Mouse (Mus musculus): Measurements from ENCODE around the gene Psd4. TPM values are rescaled to one million over a fixed set of nuclear protein-coding genes. Genes with fewer than 3 reads are reported as not detected.

Gene Psd4
- polyA plus RNA-seq (2015; fragmentation: Nextera tagmentation; extraction: Ambion mirVana): 3.9 and 5.9 TPM in 2 replicates

- no peaks in the 10 kb centered on the region for H3K9me3 ChIP-seq (replicated peaks; ENCODE audit: control insufficient read depth, low read length)
- peak within 1 kb of the TSS; percentile 79 for H3K4me2 ChIP-seq (ENCODE audit: low read depth, low read length)
- H3K4me1 ChIP-seq (ENCODE audit: control insufficient read depth, insufficient read depth, low read length): peaks cover 8% of the 10 kb centered on the region
- H3K9ac ChIP-seq (ENCODE audit: low read length): peak within 1 kb of the TSS; percentile 60
- no peak within 1 kb of the TSS for H3K27ac ChIP-seq (ENCODE audit: low read length)
- no peaks in the 10 kb centered on the region for H3K36me3 ChIP-seq (ENCODE audit: control insufficient read depth, insufficient read depth)
- peaks cover 2% of the 10 kb centered on the region; the same call in 1 of the 2 replicates for H3K27me3 ChIP-seq (ENCODE audit: control insufficient read depth, insufficient read depth, low read length)
- H3K4me3 ChIP-seq (ENCODE audit: low read length): peak within 1 kb of the TSS; percentile 52
- ATAC-seq (replicated peaks; ENCODE audit: extremely low read depth, insufficient read depth, low FRiP score): peak; percentile 85
- 4% methylated on average over 47 of the region's 47 CpGs for WGBS
Measured at GRCm38 (mm10) chr2:24367030-24367894, at the start of gene Psd4. Gene Psd4, plus strand, starts transcription at chr2:24367580.

- Histone ChIP-seq H3K9me3 (replicated peaks; ENCODE audit: control insufficient read depth, low read length) (no peaks in the 10 kb centered on the region), H3K4me3 (ENCODE audit: low read length) (no peak overlapping the region), H3K27ac (ENCODE audit: low read length) (no peak overlapping the region), H3K4me1 (ENCODE audit: control insufficient read depth, insufficient read depth, low read length) (no peaks in the 10 kb centered on the region), H3K36me3 (ENCODE audit: control insufficient read depth, insufficient read depth) (no peaks in the 10 kb centered on the region), H3K9ac (ENCODE audit: low read length) (no peak overlapping the region), H3K27me3 (ENCODE audit: control insufficient read depth, insufficient read depth, low read length) (no peaks in the 10 kb centered on the region), H3K4me2 (ENCODE audit: low read depth, low read length) (no peak overlapping the region)
- 45% methylated on average over 4 of the region's 4 CpGs for WGBS
- no peak for ATAC-seq (replicated peaks; ENCODE audit: extremely low read depth, insufficient read depth, low FRiP score)
Measured at GRCm38 (mm10) chr2:24317919-24318598, 49.3 kb upstream of the Psd4 start.

GRCm38 (mm10) chr2:24335333-24335732 is 32.0 kb upstream of the Psd4 start:
- H3K27me3 ChIP-seq (ENCODE audit: control insufficient read depth, insufficient read depth, low read length): no peaks in the 10 kb centered on the region
- no peak for ATAC-seq (replicated peaks; ENCODE audit: extremely low read depth, insufficient read depth, low FRiP score)
- no peak overlapping the region for H3K4me2 ChIP-seq (ENCODE audit: low read depth, low read length)
- H3K4me1 ChIP-seq (ENCODE audit: control insufficient read depth, insufficient read depth, low read length): peaks cover 5% of the 10 kb centered on the region
- no peak overlapping the region for H3K9ac ChIP-seq (ENCODE audit: low read length)
- 39% methylated on average over 3 of the region's 3 CpGs for WGBS
- no peak overlapping the region for H3K4me3 ChIP-seq (ENCODE audit: low read length)
- no peak overlapping the region for H3K27ac ChIP-seq (ENCODE audit: low read length)
- H3K9me3 ChIP-seq (replicated peaks; ENCODE audit: control insufficient read depth, low read length): no peaks in the 10 kb centered on the region
- no peaks in the 10 kb centered on the region for H3K36me3 ChIP-seq (ENCODE audit: control insufficient read depth, insufficient read depth)

GRCm38 (mm10) chr2:24336545-24336944 is 30.8 kb upstream of the Psd4 start, which contains the start of gene Il1rn:
Gene Il1rn, plus strand, starts transcription at chr2:24336853.
- 76% methylated on average over 2 of the region's 2 CpGs for WGBS
- Histone ChIP-seq H3K27me3 (ENCODE audit: control insufficient read depth, insufficient read depth, low read length) (no peaks in the 10 kb centered on the region), H3K36me3 (ENCODE audit: control insufficient read depth, insufficient read depth) (no peaks in the 10 kb centered on the region), H3K4me2 (ENCODE audit: low read depth, low read length) (no peak within 1 kb of the TSS), H3K27ac (ENCODE audit: low read length) (no peak within 1 kb of the TSS), H3K4me3 (ENCODE audit: low read length) (no peak within 1 kb of the TSS), H3K4me1 (ENCODE audit: control insufficient read depth, insufficient read depth, low read length) (peaks cover 5% of the 10 kb centered on the region), H3K9ac (ENCODE audit: low read length) (no peak within 1 kb of the TSS), H3K9me3 (replicated peaks; ENCODE audit: control insufficient read depth, low read length) (no peaks in the 10 kb centered on the region)
- ATAC-seq (replicated peaks; ENCODE audit: extremely low read depth, insufficient read depth, low FRiP score): no peak

GRCm38 (mm10) chr2:24341395-24341885 is 25.9 kb upstream of the Psd4 start:
- Histone ChIP-seq H3K9me3 (replicated peaks; ENCODE audit: control insufficient read depth, low read length) (no peaks in the 10 kb centered on the region), H3K27ac (ENCODE audit: low read length) (no peak overlapping the region), H3K9ac (ENCODE audit: low read length) (no peak overlapping the region), H3K4me3 (ENCODE audit: low read length) (no peak overlapping the region), H3K36me3 (ENCODE audit: control insufficient read depth, insufficient read depth) (no peaks in the 10 kb centered on the region), H3K4me1 (ENCODE audit: control insufficient read depth, insufficient read depth, low read length) (no peaks in the 10 kb centered on the region), H3K27me3 (ENCODE audit: control insufficient read depth, insufficient read depth, low read length) (no peaks in the 10 kb centered on the region), H3K4me2 (ENCODE audit: low read depth, low read length) (no peak overlapping the region)
- ATAC-seq (replicated peaks; ENCODE audit: extremely low read depth, insufficient read depth, low FRiP score): no peak
- WGBS: 54% methylated on average over 3 of the region's 3 CpGs

GRCm38 (mm10) chr2:24344619-24345018 is 22.8 kb upstream of the Psd4 start:
- Histone ChIP-seq H3K9ac (ENCODE audit: low read length) (no peak overlapping the region), H3K4me1 (ENCODE audit: control insufficient read depth, insufficient read depth, low read length) (no peaks in the 10 kb centered on the region), H3K4me3 (ENCODE audit: low read length) (no peak overlapping the region), H3K9me3 (replicated peaks; ENCODE audit: control insufficient read depth, low read length) (no peaks in the 10 kb centered on the region), H3K27me3 (ENCODE audit: control insufficient read depth, insufficient read depth, low read length) (no peaks in the 10 kb centered on the region), H3K36me3 (ENCODE audit: control insufficient read depth, insufficient read depth) (no peaks in the 10 kb centered on the region), H3K27ac (ENCODE audit: low read length) (no peak overlapping the region), H3K4me2 (ENCODE audit: low read depth, low read length) (no peak overlapping the region)
- 79% methylated on average over 4 of the region's 4 CpGs for whole genome bisulfite sequencing
- ATAC-seq (replicated peaks; ENCODE audit: extremely low read depth, insufficient read depth, low FRiP score): no peak

GRCm38 (mm10) chr2:24345056-24345455 is 22.3 kb upstream of the Psd4 start:
- no peak for ATAC-seq (replicated peaks; ENCODE audit: extremely low read depth, insufficient read depth, low FRiP score)
- no peaks in the 10 kb centered on the region for H3K9me3 ChIP-seq (replicated peaks; ENCODE audit: control insufficient read depth, low read length)
- H3K27ac ChIP-seq (ENCODE audit: low read length): no peak overlapping the region
- no peaks in the 10 kb centered on the region for H3K36me3 ChIP-seq (ENCODE audit: control insufficient read depth, insufficient read depth)
- WGBS: 71% methylated on average over 8 of the region's 8 CpGs
- no peak overlapping the region for H3K4me3 ChIP-seq (ENCODE audit: low read length)
- no peaks in the 10 kb centered on the region for H3K27me3 ChIP-seq (ENCODE audit: control insufficient read depth, insufficient read depth, low read length)
- no peaks in the 10 kb centered on the region for H3K4me1 ChIP-seq (ENCODE audit: control insufficient read depth, insufficient read depth, low read length)
- H3K4me2 ChIP-seq (ENCODE audit: low read depth, low read length): no peak overlapping the region
- H3K9ac ChIP-seq (ENCODE audit: low read length): no peak overlapping the region

- Histone ChIP-seq H3K4me3 (ENCODE audit: low read length) (no peak overlapping the region), H3K9ac (ENCODE audit: low read length) (no peak overlapping the region), H3K4me2 (ENCODE audit: low read depth, low read length) (no peak overlapping the region), H3K27ac (ENCODE audit: low read length) (no peak overlapping the region), H3K9me3 (replicated peaks; ENCODE audit: control insufficient read depth, low read length) (no peaks in the 10 kb centered on the region), H3K36me3 (ENCODE audit: control insufficient read depth, insufficient read depth) (no peaks in the 10 kb centered on the region), H3K27me3 (ENCODE audit: control insufficient read depth, insufficient read depth, low read length) (no peaks in the 10 kb centered on the region), H3K4me1 (ENCODE audit: control insufficient read depth, insufficient read depth, low read length) (no peaks in the 10 kb centered on the region)
- 71% methylated on average over 1 of the region's 1 CpGs for WGBS
- ATAC-seq (replicated peaks; ENCODE audit: extremely low read depth, insufficient read depth, low FRiP score): no peak
Measured at GRCm38 (mm10) chr2:24347926-24348325, 19.5 kb upstream of the Psd4 start.

- WGBS: 74% methylated on average over 2 of the region's 2 CpGs
- Histone ChIP-seq H3K9ac (ENCODE audit: low read length) (no peak overlapping the region), H3K27ac (ENCODE audit: low read length) (no peak overlapping the region), H3K4me3 (ENCODE audit: low read length) (no peak overlapping the region), H3K36me3 (ENCODE audit: control insufficient read depth, insufficient read depth) (no peaks in the 10 kb centered on the region), H3K4me1 (ENCODE audit: control insufficient read depth, insufficient read depth, low read length) (no peaks in the 10 kb centered on the region), H3K4me2 (ENCODE audit: low read depth, low read length) (no peak overlapping the region), H3K9me3 (replicated peaks; ENCODE audit: control insufficient read depth, low read length) (no peaks in the 10 kb centered on the region), H3K27me3 (ENCODE audit: control insufficient read depth, insufficient read depth, low read length) (no peaks in the 10 kb centered on the region)
- ATAC-seq (replicated peaks; ENCODE audit: extremely low read depth, insufficient read depth, low FRiP score): no peak
Measured at GRCm38 (mm10) chr2:24351159-24351558, 16.2 kb upstream of the Psd4 start.
